Mouse (Mus musculus) retina, postnatal 7 days (tissue): ENCODE results near the gene Vwce.

Experiments used
- DNase-seq: peaks from one replicate; pipeline ENCODE4 v3.0.0-alpha.2; 2012; ENCODE audit warnings: low read depth, low spot score

The Vwce gene

DNA sequence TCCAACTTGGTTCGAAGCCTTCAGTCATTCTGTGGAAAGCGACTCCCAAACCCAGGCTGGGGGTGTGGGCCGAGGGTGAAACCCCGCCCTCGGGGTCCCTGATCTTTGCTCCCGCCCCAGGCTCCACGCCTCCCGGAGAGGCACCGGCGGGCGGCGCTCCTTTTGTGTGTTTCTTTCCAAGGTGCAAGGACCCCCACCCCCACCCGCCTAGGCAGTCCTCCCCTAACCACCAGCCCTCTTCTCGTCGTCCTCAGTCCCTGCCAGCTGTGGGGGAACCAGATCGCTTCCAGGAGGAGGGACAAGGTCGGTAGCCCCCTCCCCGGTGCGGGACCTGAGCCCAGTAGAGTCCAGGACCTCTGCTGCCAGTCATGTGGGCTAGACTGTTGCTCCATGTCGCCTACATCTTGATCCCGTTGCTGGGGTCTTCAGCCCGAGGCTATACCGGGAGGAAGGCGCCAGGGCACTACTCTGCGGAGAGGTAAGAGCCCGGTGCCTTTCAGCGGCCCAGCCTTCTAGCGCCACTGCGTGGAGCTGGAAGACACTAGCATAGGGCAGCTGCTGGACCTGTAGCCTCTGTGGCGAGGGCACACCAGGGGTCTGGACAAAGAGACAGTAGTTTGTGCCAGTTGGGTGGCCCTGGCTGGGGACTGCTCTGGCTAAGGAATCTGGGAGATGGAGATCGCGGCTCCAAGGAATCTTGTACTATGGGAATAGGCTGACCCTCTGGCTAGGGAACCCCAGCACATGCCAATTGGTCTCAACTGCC is at the start of gene Vwce:
Vwce (plus strand) TSS at position 108 of the 766 bp plus-strand sequence.
- DNase-seq, result peak; percentile 29

DNA sequence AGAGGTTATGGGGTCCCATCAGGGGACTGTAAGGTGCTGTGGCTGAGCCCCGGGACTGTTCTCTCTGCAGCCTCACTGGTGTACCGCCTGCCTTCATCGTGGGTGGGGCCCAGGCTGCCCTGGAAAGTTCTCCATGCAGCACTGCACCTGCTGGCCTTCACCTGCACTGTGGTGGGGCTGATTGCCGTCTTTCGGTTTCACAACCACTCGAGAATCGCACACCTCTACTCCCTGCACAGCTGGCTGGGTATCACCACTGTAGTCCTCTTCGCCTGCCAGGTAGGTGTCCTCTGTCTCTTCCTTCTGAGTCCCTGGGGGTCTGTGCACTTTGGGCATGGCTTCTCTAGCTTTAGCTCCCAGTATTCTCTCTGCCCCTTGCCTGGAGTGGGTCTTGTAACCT is 48.9 kb upstream of the Vwce start:
- DNase-seq, result no peak

DNA sequence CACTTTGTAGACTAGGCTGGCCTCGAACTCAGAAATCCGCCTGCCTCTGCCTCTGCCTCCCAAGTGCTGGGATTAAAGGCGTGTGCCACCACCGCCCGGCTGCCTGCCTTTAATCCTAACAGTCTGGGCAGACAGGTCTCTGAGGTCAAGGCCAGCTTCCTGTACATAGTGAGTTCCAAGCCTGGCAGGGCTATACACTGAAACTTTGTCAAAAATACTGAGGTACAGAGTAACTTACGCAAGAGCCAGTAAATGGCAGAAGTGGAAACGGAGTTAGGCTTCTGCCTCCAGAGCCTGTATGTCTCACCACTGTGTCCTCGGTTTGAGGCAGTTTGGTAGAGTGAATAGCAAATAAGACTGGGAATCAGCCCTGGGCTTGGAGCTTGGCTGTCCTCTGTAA is 46.8 kb upstream of the Vwce start:
- no peak for DNase-seq

DNA sequence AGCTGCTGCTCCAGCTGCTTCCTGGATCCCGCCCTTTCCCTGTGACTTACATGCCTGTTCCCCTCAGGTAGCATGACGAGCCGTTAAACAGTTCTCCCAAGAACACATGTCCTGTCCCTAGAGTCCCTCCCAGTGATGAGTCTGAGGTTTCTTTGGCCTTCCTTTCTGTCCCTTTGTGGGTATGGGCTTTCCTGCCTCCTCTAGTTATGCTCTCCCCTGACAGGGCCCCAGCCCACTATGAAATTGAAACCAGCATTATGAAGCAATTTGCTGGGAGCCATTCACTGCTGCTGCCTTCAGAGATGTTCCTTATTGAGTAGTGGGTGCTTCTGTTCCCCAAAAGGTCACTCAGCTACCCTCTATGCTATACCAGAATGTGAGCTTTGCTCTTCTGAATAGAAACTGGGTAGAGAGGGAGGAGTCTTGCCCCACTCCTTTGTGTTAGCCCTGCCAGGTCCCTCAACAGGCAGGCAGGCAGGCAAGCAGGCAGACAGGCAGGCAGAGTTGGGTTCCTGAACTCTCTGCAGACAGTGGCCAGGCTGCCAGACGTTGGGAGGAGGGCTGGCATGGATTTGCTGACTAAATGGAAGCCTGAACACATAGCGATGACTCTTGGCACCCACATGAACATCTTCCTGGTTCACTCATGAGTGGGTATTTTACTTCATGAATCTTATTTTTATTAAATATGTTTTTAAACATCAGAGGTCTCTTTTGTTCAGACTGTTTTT is 44.7 kb upstream of the Vwce start:
- no peak for DNase-seq

DNA sequence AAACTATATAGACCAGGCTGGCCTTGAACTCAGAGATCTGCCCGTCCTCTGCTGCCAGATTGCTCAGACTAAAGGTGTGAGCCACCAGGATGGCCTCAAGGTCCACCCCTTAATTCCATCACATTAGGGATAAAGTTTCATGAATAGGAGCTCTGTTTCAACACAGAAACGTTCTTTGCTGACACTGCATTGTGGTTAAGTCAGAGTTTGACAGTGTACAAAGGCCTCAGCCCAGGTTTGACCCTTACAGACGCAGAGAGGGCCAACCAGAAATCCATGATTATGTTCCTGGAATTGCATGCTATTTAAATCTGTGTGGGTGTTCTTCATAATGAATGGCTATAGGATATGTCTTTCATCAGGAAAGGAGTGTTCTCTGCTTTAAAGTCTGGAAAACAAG is 43.7 kb upstream of the Vwce start:
- DNase-seq, result no peak

DNA sequence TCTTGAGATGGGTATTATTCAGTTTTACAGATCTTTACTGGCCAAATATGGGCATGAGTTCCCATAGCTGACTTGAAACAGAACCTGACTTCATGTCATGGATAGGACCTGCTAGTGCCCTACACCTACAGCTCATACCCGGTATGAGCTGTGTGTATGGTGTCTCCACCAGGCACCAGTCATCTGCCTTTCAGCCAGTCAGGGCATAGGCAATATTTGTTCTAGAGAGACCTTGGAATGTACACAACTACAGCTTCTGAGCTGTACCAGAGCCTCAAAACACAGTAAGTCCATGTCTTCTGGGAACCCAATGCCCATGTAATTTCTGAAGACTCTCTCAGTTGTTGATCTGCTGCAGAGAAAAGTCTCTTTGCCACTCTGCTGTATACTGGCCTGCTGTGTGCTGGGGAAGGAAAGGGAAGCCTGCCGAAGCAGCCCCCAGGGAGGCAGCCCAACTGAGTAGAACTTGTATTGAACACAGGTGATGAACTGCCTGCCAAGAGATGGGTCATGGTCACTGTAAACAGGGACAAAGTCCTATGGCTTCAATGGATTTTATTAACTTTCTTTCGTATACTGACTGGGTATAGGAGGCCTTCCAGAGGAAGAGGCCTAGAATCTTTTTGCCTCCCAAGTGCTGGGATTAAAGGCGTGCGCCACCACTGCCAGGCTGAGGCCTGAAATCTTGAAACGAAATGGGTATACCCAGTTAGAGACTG is 42.2 kb upstream of the Vwce start:
- DNase-seq, result no peak

DNA sequence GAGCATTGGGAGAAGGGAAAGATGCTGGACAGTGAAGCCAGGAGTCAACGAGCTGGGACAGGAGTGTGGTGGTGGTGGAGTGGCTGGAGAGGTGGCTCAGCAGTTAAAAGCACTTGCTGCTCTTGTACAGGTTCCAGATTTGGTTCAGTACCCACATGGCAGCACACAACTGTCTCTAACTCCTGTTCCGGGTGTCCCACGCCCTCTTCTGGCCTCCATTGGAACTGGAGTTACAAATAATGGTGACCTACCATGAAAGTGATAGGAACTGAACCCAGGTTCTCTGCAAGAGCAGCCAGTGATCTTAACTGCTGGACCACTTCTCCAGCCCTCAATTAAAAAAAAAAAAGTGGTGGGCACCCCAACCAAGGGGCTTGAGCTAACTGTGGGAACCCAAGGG is 35.8 kb upstream of the Vwce start:
- no peak for DNase-seq

DNA sequence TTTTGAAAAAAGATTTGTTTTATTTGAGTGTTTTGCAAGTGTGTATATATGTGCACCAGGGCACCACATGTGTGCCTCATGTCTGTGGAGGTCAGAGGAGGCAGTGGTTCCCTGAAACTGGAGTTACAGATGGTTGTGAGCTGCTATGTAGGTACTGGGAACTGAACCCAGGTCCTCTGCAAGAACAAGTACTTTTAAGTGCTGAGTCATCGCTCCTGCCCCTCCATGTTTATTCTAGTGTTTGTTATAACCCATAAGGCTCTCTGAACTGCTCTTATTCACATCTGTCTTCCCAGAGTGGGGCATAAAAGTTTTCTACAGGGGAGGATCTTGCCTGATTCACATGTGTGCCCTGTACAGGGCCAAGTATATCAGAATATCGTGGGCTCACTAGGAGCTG is 34.4 kb upstream of the Vwce start:
- DNase-seq, result no peak

DNA sequence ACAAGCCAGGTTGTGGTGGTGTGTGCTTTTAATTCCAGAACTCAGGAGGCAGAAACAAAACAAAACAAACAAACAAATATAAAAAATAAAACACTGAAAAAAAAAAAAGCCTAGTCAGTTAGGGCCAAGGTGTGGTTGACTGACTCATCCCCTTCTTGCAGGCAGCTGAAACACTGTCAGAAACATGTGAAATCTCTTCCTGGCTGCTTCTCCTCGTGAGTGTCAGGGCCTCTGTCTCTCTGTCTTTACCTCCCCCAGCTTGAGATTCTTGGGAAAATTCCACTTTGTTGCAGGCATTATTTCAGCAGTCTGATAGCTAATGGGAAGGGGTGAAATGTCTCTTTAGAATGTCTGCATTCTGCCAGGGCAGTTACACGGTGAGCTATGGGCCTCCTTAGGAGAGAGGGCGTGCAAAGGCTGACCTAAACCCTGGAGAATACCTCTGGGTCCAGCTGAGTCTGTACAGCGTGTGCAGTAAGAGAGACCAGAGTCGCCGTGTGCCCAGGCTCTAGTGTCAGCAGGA is 31.7 kb upstream of the Vwce start:
- DNase-seq, result no peak

DNA sequence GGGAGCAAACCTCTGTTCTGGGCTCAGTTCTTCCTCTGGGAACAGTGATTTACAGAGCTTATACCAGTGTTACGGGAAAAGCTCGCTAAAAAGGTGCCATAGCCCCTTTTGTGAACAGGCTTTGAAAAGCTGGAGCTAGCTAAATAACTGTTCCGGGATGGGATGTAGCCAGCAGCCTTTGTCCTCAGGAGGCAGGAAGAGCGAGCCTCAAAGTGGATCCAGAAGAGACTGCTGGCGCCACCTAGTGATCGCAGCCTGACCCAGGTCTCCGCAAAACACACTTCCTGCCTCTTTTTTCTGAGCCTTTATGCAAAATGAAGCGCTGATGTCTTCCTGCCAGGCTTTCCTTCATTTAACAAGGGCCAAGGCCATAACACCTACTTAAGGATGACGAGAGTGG is 31.2 kb upstream of the Vwce start:
- DNase-seq, result peak; percentile 75

DNA sequence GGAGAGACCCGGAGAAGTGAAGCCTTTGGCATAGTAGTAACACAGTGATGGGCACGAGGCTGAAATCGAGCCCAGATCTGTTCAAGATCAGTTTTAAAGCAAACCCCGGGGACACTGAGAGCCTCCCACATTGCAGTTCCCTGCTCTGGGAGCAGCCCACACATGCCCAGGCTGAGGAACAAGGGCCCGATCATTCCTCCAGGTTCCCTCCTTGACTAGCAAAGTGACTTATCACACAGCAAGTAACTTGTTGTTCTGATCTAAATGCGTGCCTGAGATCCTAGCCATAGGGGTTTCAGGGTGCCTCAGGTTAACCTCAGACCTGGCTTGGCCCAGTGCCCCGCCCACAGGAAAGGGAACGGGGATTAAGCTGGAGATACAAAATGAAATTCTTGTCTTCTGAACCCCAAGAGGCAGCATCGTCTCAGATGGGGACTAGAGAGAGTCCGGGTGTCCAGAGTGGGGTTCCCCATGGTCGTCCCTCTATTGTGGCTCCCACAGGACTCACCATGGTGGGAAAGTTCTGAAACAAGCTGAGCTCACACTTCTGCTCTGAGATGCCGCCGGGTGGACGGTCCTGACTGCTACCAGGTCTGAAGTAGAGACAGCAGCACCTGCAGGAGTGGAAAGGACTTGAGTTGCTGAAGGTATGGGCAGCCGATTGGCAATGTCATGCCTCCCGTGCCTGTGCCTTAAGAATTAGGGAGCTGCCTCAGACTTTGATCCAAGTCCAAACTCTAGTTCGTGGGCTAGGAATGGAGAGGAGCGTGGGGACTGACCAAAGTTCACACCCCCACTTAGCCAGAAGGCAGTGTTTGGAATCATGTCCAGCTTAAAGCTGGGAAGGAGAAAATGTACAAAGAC is 30.1 kb upstream of the Vwce start:
- no peak for DNase-seq

DNA sequence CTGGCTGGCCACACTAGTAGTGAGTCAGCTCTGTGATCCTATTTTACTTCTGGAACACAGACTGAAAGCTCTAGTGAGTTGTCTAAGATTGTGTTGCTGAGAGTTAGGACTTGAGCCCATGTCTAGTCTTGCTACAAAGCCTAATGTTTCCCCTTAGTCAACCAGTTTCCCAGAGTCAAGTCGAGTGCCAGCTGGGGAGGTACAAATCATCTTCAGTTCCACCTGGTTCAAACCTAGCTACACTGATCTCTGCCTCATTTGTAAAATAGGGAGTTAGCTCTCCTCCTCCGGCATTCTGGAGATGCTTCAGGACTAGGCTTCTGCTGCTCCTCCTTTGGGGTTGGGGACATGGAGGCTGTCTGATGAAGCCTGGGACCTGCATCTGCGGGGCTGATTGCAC is 29.5 kb upstream of the Vwce start:
- DNase-seq, result no peak

DNA sequence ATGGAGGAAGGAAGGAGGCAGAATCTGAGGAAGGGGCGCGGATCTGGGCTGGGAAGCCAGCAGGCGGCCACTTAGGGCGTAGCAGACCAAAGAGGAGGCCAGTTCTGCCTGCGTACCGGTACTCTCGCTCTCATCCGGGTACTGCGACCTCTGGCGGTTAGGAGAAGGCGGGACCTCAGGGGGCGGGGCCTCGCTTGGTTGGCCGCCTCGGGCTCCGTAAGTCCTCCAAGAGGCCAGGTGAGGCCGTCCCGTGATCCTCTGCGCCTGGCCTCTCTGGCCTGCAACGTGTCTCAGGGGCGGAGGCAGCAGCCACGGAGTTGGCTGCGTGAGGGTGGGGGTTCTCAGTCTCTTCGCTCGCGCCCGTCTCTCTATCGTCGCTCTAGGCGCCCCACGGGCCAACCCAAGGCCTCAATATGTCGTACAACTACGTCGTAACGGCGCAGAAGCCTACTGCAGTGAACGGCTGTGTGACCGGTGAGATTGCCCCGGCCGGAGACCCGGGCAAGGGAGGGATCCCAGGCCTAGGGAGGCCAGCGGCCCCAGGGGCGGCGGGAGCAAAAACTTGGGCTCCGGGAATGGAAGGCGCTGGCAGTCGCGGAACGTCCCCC is 28.6 kb upstream of the Vwce start, which contains the start of the genes Ddb1 and Tkfc:
Ddb1 (plus strand) TSS at position 35 of the 608 bp plus-strand sequence.
Tkfc (minus strand) TSS at position 362 of the 608 bp plus-strand sequence.
- peak; percentile 98 for DNase-seq

DNA sequence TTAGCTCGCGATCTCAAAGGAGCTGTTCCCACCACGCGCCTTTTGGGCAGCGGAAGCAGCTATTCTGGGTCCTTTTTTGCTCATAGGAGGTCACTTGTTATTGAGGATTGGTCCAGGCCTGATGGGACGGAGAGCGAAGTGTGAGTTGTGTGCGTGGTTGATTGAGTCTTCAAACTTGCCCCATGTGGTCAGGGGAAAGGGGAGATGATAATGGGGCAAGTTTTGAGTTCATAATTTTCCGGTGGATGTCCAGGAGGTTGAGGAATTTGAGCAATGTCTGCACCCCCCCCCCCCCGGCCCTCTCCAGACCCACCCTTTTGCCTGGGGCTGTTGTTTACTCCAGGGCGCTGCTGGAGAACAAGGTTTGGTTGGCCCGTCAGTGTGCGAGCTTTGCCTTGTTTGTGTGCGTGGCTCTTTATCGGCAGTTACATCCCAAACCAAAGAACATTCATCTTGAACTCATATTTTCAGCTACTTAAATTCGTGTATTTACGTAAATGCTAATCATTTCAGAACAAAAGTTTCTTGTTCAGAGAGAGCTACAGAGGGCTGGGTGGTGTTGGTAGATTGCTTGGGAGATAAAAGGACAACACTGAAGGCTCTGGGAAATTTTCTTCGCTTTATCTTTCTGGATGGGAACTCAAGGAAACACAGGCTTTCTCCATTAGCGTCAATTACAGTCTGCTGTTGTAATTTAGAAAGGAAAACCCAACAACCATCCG is 28.0 kb upstream of the Vwce start:
- no peak for DNase-seq

DNA sequence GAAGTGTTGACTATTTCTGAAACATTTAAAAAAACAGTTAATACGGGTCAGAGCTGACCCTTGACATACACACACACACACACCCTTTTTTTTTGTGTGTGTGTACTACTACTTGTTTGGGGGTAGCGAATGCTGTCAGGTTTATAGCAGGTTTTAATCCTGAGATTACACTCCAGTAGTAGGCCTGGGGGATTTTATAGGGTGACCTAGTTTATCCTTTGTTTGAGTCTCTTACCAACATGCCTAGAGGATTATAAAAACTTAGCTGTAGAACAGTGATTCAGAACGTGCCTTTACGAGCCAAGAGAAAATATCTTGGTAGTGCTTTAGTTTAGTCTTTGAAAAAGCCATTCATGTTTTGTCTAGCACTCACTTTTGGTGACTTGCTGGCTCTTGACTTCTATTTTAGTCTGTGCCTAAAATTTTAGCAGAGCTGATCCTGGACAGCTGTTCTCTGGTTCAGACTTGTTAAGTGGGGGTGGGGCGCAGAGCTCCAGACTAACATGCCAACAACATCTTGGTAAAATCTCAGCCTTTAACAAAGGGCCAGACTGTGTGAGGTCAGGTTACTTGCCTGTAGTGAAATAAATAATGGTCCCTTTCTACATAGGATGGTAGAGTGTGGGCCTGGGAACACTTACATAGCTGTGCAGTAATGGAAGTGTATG is 25.3 kb upstream of the Vwce start:
- DNase-seq, result peak; percentile 23

DNA sequence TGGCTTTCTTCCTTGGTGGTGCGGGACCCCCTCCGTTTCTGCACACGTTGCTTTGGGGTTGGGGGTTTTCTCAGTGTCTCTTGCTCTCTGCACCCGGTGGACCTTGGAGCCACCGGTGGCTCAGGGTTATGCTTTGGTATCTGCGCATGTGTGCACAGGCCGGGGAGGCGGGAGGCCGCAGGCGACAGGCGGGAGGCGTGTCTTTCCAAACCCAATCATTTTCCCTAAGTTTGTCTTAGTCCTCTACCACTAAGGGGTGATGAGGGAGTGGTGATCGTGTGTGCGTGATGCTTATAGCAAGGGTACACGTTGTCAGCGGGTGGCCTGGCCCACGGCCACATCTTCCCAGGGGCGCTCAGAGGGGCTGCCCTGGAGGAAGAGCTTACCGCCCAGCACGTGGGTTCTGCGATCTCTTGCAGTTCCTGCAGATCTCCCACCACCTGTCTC is 882 bp downstream of the Vwce start:
- peak; percentile 23 for DNase-seq

DNA sequence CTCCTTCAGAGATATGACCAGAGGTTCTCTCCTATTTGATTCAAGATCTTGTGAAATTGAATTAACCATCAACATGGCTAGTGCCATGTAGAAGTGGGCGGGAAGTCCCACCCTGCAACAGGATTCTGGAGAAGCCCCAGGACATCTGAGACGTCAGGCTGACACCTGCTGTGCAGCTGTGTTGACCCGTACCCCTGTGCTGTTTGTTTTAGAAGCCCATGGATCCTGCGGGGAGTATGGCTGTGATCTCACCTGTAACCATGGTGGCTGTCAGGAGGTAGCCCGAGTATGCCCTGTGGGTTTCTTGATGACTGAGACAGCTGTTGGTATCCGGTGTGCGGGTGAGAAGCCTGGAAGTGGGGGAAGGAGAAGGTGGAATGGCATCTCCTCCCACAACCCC is 3.8 kb downstream of the Vwce start:
- DNase-seq, result no peak

DNA sequence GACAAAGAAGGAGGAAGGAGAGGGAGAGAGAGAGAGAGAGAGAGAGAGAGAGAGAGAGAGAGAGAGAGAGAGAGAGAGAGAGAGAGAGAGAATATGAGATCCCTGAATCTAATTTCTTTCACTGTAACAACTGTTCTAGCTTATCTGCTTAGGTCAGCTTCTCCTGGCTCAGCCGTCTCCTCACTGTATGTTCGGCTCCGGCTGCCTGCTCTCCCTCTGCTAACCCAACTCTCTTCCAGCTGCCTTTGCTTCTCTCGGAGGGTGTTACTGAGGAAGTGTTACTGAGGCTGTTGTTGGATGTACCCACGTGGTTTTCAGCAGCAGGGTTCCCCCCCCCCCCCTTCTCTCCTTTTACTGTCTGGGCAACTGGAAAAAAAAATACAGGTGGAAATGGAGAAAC is 6.1 kb downstream of the Vwce start:
- no peak for DNase-seq

DNA sequence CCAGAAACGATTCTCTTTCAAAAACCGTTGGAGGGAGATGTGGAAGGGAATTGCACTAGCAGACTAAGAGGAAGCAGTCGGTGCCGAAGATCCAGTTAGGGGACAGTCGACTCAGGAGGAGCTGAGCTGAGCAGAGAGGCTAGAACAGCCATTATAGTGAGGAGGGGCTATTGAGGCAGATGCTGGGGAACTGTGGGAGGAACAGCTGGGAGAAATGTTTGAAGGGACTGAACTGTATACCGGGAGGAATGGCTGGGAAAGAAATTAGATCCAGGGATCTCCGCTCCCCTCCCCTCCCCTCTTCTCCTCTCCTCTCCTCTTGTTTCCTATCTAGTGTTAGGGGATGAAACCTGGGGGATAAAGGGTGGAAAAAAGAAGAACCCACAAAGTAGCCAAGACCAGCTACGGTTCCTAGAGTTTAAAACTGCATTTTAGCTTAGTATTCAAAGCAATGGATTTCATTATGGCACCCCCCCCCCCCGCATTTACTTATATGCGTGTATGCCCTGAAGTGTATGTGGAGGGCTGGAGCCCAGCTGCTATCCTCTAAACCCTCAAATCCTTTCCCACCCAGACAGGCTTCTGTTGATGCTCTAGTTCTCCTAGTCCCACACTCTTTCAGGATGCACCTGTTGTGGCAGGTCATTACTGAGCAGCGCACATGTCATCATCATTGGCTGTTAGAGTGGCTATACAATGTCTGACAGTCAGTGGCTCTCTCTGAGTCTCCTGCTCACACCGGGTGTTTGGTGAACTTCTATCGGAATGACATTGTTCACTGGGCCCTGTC is 6.8 kb downstream of the Vwce start:
- DNase-seq, result no peak
